Mouse (Mus musculus) CH12.LX (cell line): ENCODE measurements around the gene Lhpp. TPM values are rescaled to one million over a fixed set of nuclear protein-coding genes. Genes with fewer than 3 reads are reported as not detected.

Experiments
- DNase-seq: peaks from one replicate; pipeline ENCODE4 v3.0.0-alpha.2; 2013; ENCODE audit errors: extremely low read depth
- H3K27ac ChIP-seq: 2 replicates; pipeline ENCODE4 v1.5.1; 2012; ENCODE audit warnings: low read depth, mild to moderate bottlenecking, control low read depth, moderate library complexity; ENCODE audit not compliant: insufficient read depth
- H3K27me3 ChIP-seq: replicated peaks from 2 replicates; pipeline ENCODE3; 2012; ENCODE audit warnings: inconsistent platforms
- H3K36me3 ChIP-seq, 2 experiments: replicated peaks in 1 of 2; 2 replicates each; pipeline versions ENCODE3 to v1.6.1; 2012; ENCODE audit warnings: inconsistent platforms in 1 of 2, low read length in 1 of 2, mild to moderate bottlenecking in 1 of 2, mixed read lengths in 1 of 2, moderate library complexity in 1 of 2; ENCODE audit not compliant: control insufficient read depth in 1 of 2, insufficient read depth in 1 of 2
- H3K4me1 ChIP-seq, 2 experiments: 2 replicates each; pipeline ENCODE4 v1.6.1; 2012; ENCODE audit warnings: inconsistent platforms in 1 of 2, moderate library complexity in 1 of 2; ENCODE audit not compliant: insufficient read depth in 2 of 2, control insufficient read depth in 1 of 2
- H3K4me2 ChIP-seq: 2 replicates; pipeline ENCODE4 v1.6.1; 2012; ENCODE audit warnings: low read depth, mild to moderate bottlenecking, control low read depth; ENCODE audit not compliant: poor library complexity, insufficient read depth, severe bottlenecking
- H3K4me3 ChIP-seq, 3 experiments: fragments of 150-350 bp in 1 of 3; sonication (generic) in 1 of 3; replicated peaks in 1 of 3; 2 replicates each; pipeline versions ENCODE3 to v1.5.1; 2011 to 2012; ENCODE audit warnings: low read depth in 2 of 3, low read length in 2 of 3, mild to moderate bottlenecking in 2 of 3, moderate library complexity in 2 of 3, control low read depth in 1 of 3, improper control_type of control experiment in 1 of 3, inconsistent platforms in 1 of 3, mixed read lengths in 1 of 3; ENCODE audit not compliant: poor library complexity in 1 of 3
- H3K79me2 ChIP-seq: replicated peaks from 2 replicates; pipeline ENCODE4 v1.6.1; 2012; ENCODE audit warnings: mild to moderate bottlenecking, moderate library complexity; ENCODE audit not compliant: control insufficient read depth, poor library complexity, insufficient read depth, severe bottlenecking; ENCODE audit errors: extremely low read depth
- H3K9ac ChIP-seq: 2 replicates; pipeline ENCODE4 v1.6.1; 2012; ENCODE audit warnings: low read depth, mild to moderate bottlenecking, control low read depth, moderate library complexity; ENCODE audit not compliant: insufficient read depth
- H3K9me3 ChIP-seq: replicated peaks from 2 replicates; pipeline ENCODE3; 2012; ENCODE audit warnings: low read length, inconsistent platforms, mixed read lengths
- BHLHE40 ChIP-seq: IDR thresholded peaks from 2 replicates; pipeline ENCODE4 v1.6.1; 2011; ENCODE audit warnings: mild to moderate bottlenecking, low read depth, low read length, improper control_type of control experiment
- CTCF ChIP-seq, 2 experiments: IDR thresholded peaks in 1 of 2; conservative IDR thresholded peaks in 1 of 2; 2 replicates each; pipeline ENCODE4 v1.5.1; 2011 to 2012; ENCODE audit warnings: low read depth in 2 of 2, low read length in 2 of 2, improper control_type of control experiment in 1 of 2, inconsistent platforms in 1 of 2, mild to moderate bottlenecking in 1 of 2, moderate library complexity in 1 of 2
- E2F4 ChIP-seq: IDR thresholded peaks from 2 replicates; pipeline ENCODE4 v1.6.1; 2011; ENCODE audit warnings: low read depth, low read length, improper control_type of control experiment; ENCODE audit not compliant: insufficient replicate concordance
- ELF1 ChIP-seq: IDR thresholded peaks from 2 replicates; pipeline ENCODE4 v1.6.1; 2014; ENCODE audit warnings: low read depth, mild to moderate bottlenecking, inconsistent platforms, low read length, improper control_type of control experiment
- IRF4 ChIP-seq: IDR thresholded peaks from 2 replicates; pipeline ENCODE4 v1.6.1; 2014; ENCODE audit warnings: low read depth, mild to moderate bottlenecking, inconsistent platforms, low read length, improper control_type of control experiment
- JUN ChIP-seq: IDR thresholded peaks from 2 replicates; pipeline ENCODE4 v1.6.1; 2011; ENCODE audit warnings: low read depth, mild to moderate bottlenecking, low read length, improper control_type of control experiment, moderate library complexity; ENCODE audit not compliant: insufficient read depth
- JUND ChIP-seq: conservative IDR thresholded peaks from 2 replicates; pipeline ENCODE4 v1.6.1; 2011; ENCODE audit warnings: low read depth, low read length, improper control_type of control experiment
- KAT2A ChIP-seq: IDR thresholded peaks from 2 replicates; pipeline ENCODE4 v1.6.1; 2012; ENCODE audit warnings: low read length, improper control_type of control experiment, inconsistent platforms; ENCODE audit not compliant: insufficient replicate concordance
- MAFK ChIP-seq: IDR thresholded peaks from 2 replicates; pipeline ENCODE4 v1.6.1; 2011; ENCODE audit warnings: low read length, improper control_type of control experiment; ENCODE audit not compliant: insufficient replicate concordance
- MAX ChIP-seq: IDR thresholded peaks from 2 replicates; pipeline ENCODE4 v1.6.1; 2011; ENCODE audit warnings: low read length, improper control_type of control experiment
- MXI1 ChIP-seq: IDR thresholded peaks from 2 replicates; pipeline ENCODE4 v1.6.1; 2011; ENCODE audit warnings: mild to moderate bottlenecking, low read depth, low read length, improper control_type of control experiment
- MYC ChIP-seq: IDR thresholded peaks from 2 replicates; pipeline ENCODE4 v1.6.1; 2011; ENCODE audit warnings: low read depth, mild to moderate bottlenecking, improper control_type of control experiment, low read length
- SMC3 ChIP-seq: IDR thresholded peaks from 2 replicates; pipeline ENCODE4 v1.6.1; 2011; ENCODE audit warnings: low read depth, low read length, improper control_type of control experiment
- ZKSCAN1 ChIP-seq: IDR thresholded peaks from 2 replicates; pipeline ENCODE4 v1.6.1; 2012; ENCODE audit warnings: low read depth, inconsistent platforms, low read length, improper control_type of control experiment, borderline replicate concordance
- ZMIZ1 ChIP-seq: IDR thresholded peaks from 2 replicates; pipeline ENCODE4 v1.6.1; 2012; ENCODE audit warnings: low read depth, mild to moderate bottlenecking, inconsistent platforms, low read length, improper control_type of control experiment
- ZNF384 ChIP-seq: IDR thresholded peaks from 2 replicates; pipeline ENCODE4 v1.6.1; 2012; ENCODE audit warnings: low read depth, low read length, improper control_type of control experiment, inconsistent platforms
- dilution Hi-C: fragments of 300-500 bp; cut with MboI; formaldehyde crosslinking; loops from 2 replicates; pipeline ENCODE4 v1.14.3; 2020; ENCODE audit warnings: low sequenced_read_pairs; ENCODE audit not compliant: extremely low pct_unique_long_range_greater_than_20kb, extremely low pct_ligation_motif_present
- in situ Hi-C: fragments of 300-500 bp; cut with MboI; formaldehyde crosslinking; loops from 3 replicates; pipeline ENCODE4 v1.14.3; 2019; ENCODE audit warnings: low sequenced_read_pairs, low pct_ligation_motif_present, low pct_unique_long_range_greater_than_20kb, mixed read lengths
- polyA plus RNA-seq: library from polyadenylated mRNA; unstranded; fragments of >175 nt; gene quantifications from 2 replicates; pipeline ENCODE4 v1.2.1, GENCODE M21; 2012; ENCODE audit warnings: low read depth; ENCODE audit not compliant: insufficient read length
- total RNA-seq, 2 experiments: library from RNA; depleted of rRNA; stranded (reverse); fragments of 300-350 nt in 1 of 2; fragments of >200 nt in 1 of 2; gene quantifications; 2 replicates each; pipeline ENCODE4 v1.2.3; 2012 to 2014

Lhpp gene
- total and polyA plus RNA-seq, 3 experiments, result 7.8 to 15.4 (median 14.6) TPM

DNA sequence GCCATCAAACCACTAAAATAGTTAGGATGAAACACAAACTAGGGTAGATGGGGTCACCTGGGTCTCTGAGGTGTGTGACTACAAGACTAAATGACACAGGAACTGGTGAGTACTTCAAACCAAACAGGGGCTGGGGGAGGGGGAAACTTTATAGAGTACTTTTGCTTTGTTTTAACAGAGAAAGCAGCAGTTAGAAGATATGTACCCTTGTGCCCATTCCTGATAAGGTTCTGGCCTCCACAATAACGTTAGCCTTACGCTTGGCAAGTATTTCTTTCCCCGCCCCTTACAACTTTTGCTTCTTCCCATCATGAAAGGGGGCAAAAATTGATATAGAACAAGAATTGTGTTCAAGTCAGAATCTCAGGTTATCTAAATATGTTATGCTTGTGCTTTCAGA, 14.7 kb upstream of the Lhpp start:
- DNase-seq, result no peak
- Histone ChIP-seq H3K4me3 (no peak overlapping the region), H3K4me1 (peaks cover 0 to 13% of the 10 kb centered on the region in 2 experiments; a peak in 2 of 4 replicates), H3K9me3 (peaks cover 6% of the 10 kb centered on the region), H3K27ac (no peak overlapping the region), H3K79me2 (no peaks in the 10 kb centered on the region), H3K4me2 (no peak overlapping the region), H3K9ac (no peak overlapping the region), H3K36me3 (no peaks in the 10 kb centered on the region), H3K27me3 (peaks cover 47% of the 10 kb centered on the region)
- dilution Hi-C loops (no loop called here), in situ Hi-C loops (no loop called here)
- no peak for TF ChIP-seq MXI1
- no peak for TF ChIP-seq MAFK
- TF ChIP-seq ZKSCAN1, result no peak
- TF ChIP-seq IRF4, result no peak
- no peak for TF ChIP-seq MYC
- TF ChIP-seq MAX, result no peak
- no peak for TF ChIP-seq ZMIZ1
- TF ChIP-seq KAT2A, result no peak

GRCm38 (mm10) chr7:132596557-132597250, 13.7 kb upstream of the Lhpp start:
- Histone ChIP-seq H3K9ac (no peak overlapping the region), H3K9me3 (peaks cover 6% of the 10 kb centered on the region), H3K79me2 (no peaks in the 10 kb centered on the region), H3K27ac (no peak overlapping the region), H3K36me3 (no peaks in the 10 kb centered on the region), H3K4me3 (no peak overlapping the region), H3K4me1 (peaks cover 0 to 13% of the 10 kb centered on the region in 2 experiments; a peak in 2 of 4 replicates), H3K4me2 (no peak overlapping the region), H3K27me3 (peaks cover 57% of the 10 kb centered on the region)
- dilution Hi-C loops, result no loop called here
- no peak for DNase-seq
- TF ChIP-seq ELF1, result no peak
- TF ChIP-seq CTCF (conservative IDR thresholded peaks at IDR 0.05 in 1 of 2, IDR thresholded peaks at IDR 0.05 in 1 of 2; ENCODE audit: low read depth in 2 of 2, low read length in 2 of 2), result peak in 1 of 2 experiments; percentile 24; a peak in 2 of 4 replicates
- TF ChIP-seq JUND, result no peak
- no peak for TF ChIP-seq MAX
- in situ Hi-C loops, result no loop called here

DNA sequence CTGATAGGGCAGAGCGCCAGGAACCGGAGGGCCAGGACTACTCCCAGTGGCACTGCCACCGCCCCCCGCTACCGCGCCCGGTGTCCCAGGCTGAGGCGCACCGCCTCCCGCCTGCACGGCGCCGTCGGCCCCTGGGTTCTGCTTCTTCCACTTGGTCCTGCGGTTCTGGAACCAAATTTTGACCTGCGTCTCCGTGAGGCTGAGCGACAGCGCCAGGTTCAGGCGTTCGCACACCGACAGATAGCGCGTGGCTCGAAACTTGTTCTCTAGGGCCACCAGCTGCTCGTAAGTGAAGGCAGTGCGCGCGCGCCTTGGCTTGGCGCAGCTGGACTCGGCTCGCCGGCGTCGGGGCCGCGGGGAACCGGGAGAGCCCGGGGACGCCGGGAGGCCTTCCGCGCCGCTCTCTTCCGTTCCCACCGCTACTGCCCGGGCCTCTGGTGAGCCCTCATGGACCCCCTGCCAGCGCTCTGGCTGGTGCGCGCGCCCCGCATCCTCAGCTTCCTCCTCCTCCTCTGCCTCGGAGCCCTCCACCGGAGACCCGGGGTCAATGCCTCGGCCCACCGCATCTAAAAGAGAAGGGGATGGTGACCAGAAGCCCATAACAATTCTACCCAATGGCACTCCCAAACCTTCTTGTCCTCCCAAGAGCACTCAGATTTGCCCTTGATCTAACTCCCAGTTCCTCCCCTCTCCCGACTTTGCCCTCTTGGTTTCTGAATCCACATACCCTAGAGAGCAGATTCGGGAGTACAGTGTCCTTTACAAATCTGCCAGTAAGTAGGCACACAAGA, 13.0 kb upstream of the Lhpp start:
- Histone ChIP-seq H3K79me2 (no peaks in the 10 kb centered on the region), H3K36me3 (no peaks in the 10 kb centered on the region), H3K27me3 (peaks cover 63% of the 10 kb centered on the region), H3K4me1 (peaks cover 0 to 13% of the 10 kb centered on the region in 2 experiments; a peak in 2 of 4 replicates), H3K9ac (no peak overlapping the region), H3K4me2 (peak overlapping the region; percentile 38), H3K4me3 (no peak overlapping the region), H3K27ac (no peak overlapping the region), H3K9me3 (peaks cover 6% of the 10 kb centered on the region)
- dilution Hi-C loops (no loop called here), in situ Hi-C loops (no loop called here)
- no peak for TF ChIP-seq MAFK
- TF ChIP-seq KAT2A, result no peak
- no peak for TF ChIP-seq SMC3
- no peak for TF ChIP-seq CTCF (conservative IDR thresholded peaks at IDR 0.05 in 1 of 2, IDR thresholded peaks at IDR 0.05 in 1 of 2; ENCODE audit: low read depth in 2 of 2, low read length in 2 of 2)
- no peak for TF ChIP-seq ZKSCAN1
- TF ChIP-seq BHLHE40, result no peak
- TF ChIP-seq ZNF384, result no peak
- TF ChIP-seq JUN, result no peak
- TF ChIP-seq E2F4, result no peak
- DNase-seq, result no peak
